Mouse (Mus musculus) heart, postnatal 4 days (tissue): ENCODE results near the gene Ano4. TPM values are rescaled to one million over a fixed set of nuclear protein-coding genes. Genes with fewer than 3 reads are reported as not detected.
"Not testable (repeated sequence)": the region's sequence is repeated elsewhere in the genome, so short reads cannot be mapped to it uniquely, and the experiment has no call there.

Experiments
- DNase-seq: peaks from one replicate; pipeline ENCODE4 v3.0.0; 2021
- total RNA-seq, 2 experiments: library from RNA; stranded (reverse); gene quantifications; 2 replicates each; pipeline ENCODE4 v1.2.3; 2021

Gene Ano4
- total RNA-seq, 2 experiments from 2014 or later = 6.9 to 7.5 TPM

GRCm38 (mm10) chr10:89114381-89114780 lies 230.2 kb downstream of the Ano4 start:
- DNase-seq = no peak

GRCm38 (mm10) chr10:89111466-89111865 lies 233.1 kb downstream of the Ano4 start:
- DNase-seq = no peak

- no peak for DNase-seq
Observed at GRCm38 (mm10) chr10:89110917-89111316, 233.6 kb downstream of the Ano4 start.

- DNase-seq = peak; percentile 16
Observed at GRCm38 (mm10) chr10:89103594-89103993, 241.0 kb downstream of the Ano4 start.

- DNase-seq = no peak
Observed at GRCm38 (mm10) chr10:89102025-89102424, 242.5 kb downstream of the Ano4 start.

- DNase-seq = no peak
Observed at GRCm38 (mm10) chr10:89098183-89098582, 246.4 kb downstream of the Ano4 start.

GRCm38 (mm10) chr10:89092350-89093040 lies 252.1 kb downstream of the Ano4 start:
- no peak for DNase-seq

- DNase-seq = no peak
Observed at GRCm38 (mm10) chr10:89077447-89077846, 267.1 kb downstream of the Ano4 start.

GRCm38 (mm10) chr10:89055891-89056290 lies 288.7 kb downstream of the Ano4 start:
- DNase-seq = no peak

GRCm38 (mm10) chr10:89044921-89045320 lies 299.6 kb downstream of the Ano4 start:
- DNase-seq = not testable (repeated sequence)

GRCm38 (mm10) chr10:89044166-89044565 lies 300.4 kb downstream of the Ano4 start:
- no peak for DNase-seq

GRCm38 (mm10) chr10:89018926-89019325 lies 325.6 kb downstream of the Ano4 start:
- no peak for DNase-seq

- DNase-seq = no peak
Observed at GRCm38 (mm10) chr10:89008303-89008702, 336.3 kb downstream of the Ano4 start.

- no peak for DNase-seq
Observed at GRCm38 (mm10) chr10:89004518-89004917, 340.0 kb downstream of the Ano4 start.

- no peak for DNase-seq
Observed at GRCm38 (mm10) chr10:88986925-88987324, 357.6 kb downstream of the Ano4 start.

- peak; percentile 63 for DNase-seq
Observed at GRCm38 (mm10) chr10:88983444-88983843, 361.1 kb downstream of the Ano4 start.

GRCm38 (mm10) chr10:88979451-88979850 lies 365.1 kb downstream of the Ano4 start:
- no peak for DNase-seq

GRCm38 (mm10) chr10:88978932-88979331 lies 365.6 kb downstream of the Ano4 start:
- DNase-seq = no peak

- DNase-seq = peak; percentile 8
Observed at GRCm38 (mm10) chr10:88970951-88971725, 373.4 kb downstream of the Ano4 start.

- DNase-seq = no peak
Observed at GRCm38 (mm10) chr10:88968586-88968985, 376.0 kb downstream of the Ano4 start.

- no peak for DNase-seq
Observed at GRCm38 (mm10) chr10:88960791-88961190, 383.8 kb downstream of the Ano4 start.

GRCm38 (mm10) chr10:88950297-88950653 lies 394.3 kb downstream of the Ano4 start:
- no peak for DNase-seq

- DNase-seq = no peak
Observed at GRCm38 (mm10) chr10:88949649-88950296, 394.8 kb downstream of the Ano4 start.
